Mouse (Mus musculus) E14TG2a.4 (cell line): Measurements from ENCODE around the gene Gsg1l2.
A peak's percentile ranks its signal among the peaks of the same experiment; 100 is the strongest.

Source experiments
- H3K27me3 ChIP-seq: 2 replicates; pipeline ENCODE4 v1.6.1; 2014; ENCODE audit warnings: low read length, control low read depth; ENCODE audit not compliant: insufficient read depth
- H3K36me3 ChIP-seq: 2 replicates; pipeline ENCODE4 v1.6.1; 2014; ENCODE audit warnings: low read length, control low read depth; ENCODE audit not compliant: insufficient read depth
- H3K4me1 ChIP-seq: replicated peaks from 2 replicates; pipeline ENCODE4 v1.6.1; 2014; ENCODE audit warnings: low read depth, low read length, control low read depth
- H3K4me3 ChIP-seq: replicated peaks from 2 replicates; pipeline ENCODE4 v1.5.1; 2014; ENCODE audit warnings: mild to moderate bottlenecking, low read length
- H3K9me3 ChIP-seq: 2 replicates; pipeline ENCODE4 v1.6.1; 2014; ENCODE audit warnings: low read length, control low read depth
- CTCF ChIP-seq: conservative IDR thresholded peaks from 2 replicates; pipeline ENCODE4 v1.5.1; 2014; ENCODE audit warnings: low read length
- NANOG ChIP-seq: IDR thresholded peaks from 2 replicates; pipeline ENCODE4 v1.6.1; 2014; ENCODE audit warnings: borderline replicate concordance, low read length, mixed read lengths
- POU5F1 ChIP-seq: IDR thresholded peaks from 2 replicates; pipeline ENCODE4 v1.6.1; 2014; ENCODE audit warnings: low read length, borderline replicate concordance

Gsg1l2 gene

DNA sequence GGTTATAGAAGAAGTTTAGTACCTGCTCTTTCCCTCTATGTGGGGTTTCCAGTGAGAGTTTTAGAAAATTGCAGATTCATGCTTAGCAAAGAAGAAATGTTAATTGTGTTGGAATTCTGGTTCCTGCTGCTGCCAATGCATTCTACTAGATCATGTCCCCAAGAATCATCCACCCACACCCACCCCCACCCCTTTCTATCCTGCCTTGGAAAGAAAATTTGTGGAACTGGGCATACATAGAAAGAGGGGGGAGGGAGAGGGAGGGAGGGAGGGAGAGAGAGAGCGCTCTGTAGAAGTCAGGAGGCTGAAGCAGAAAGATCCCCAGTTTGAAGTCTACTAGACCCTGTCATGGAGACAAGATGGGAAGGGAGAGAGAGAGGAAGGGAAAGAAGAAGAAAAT, 18.1 kb upstream of the Gsg1l2 start:
- TF ChIP-seq POU5F1 (no peak), CTCF (no peak), NANOG (no peak)
- Histone ChIP-seq H3K4me1 (no peaks in the 10 kb centered on the region), H3K4me3 (no peak overlapping the region), H3K36me3 (no peaks in the 10 kb centered on the region), H3K27me3 (no peaks in the 10 kb centered on the region; the same call in 1 of the 2 replicates), H3K9me3 (no peaks in the 10 kb centered on the region)

- TF ChIP-seq CTCF, result peak; percentile 36
- no peak for TF ChIP-seq NANOG
- no peaks in the 10 kb centered on the region for H3K4me1 ChIP-seq
- no peaks in the 10 kb centered on the region for H3K9me3 ChIP-seq
- no peak overlapping the region for H3K4me3 ChIP-seq
- no peaks in the 10 kb centered on the region; the same call in 1 of the 2 replicates for H3K27me3 ChIP-seq
- H3K36me3 ChIP-seq, result no peaks in the 10 kb centered on the region
These were observed 16.8 kb upstream of the Gsg1l2 start for GRCm38 (mm10) chr11:67757373-67758167.

GRCm38 (mm10) chr11:67771053-67771452, 3.4 kb upstream of the Gsg1l2 start, which contains the start of gene Glp2r:
TSS of gene Glp2r (minus strand) at chr11:67771153.
- no peaks in the 10 kb centered on the region for H3K9me3 ChIP-seq
- peaks cover 2% of the 10 kb centered on the region; the same call in 1 of the 2 replicates for H3K27me3 ChIP-seq
- H3K4me3 ChIP-seq, result peak within 1 kb of the TSS; percentile 59
- no peak for TF ChIP-seq NANOG
- no peak for TF ChIP-seq CTCF
- TF ChIP-seq POU5F1, result no peak
- no peaks in the 10 kb centered on the region for H3K36me3 ChIP-seq
- H3K4me1 ChIP-seq, result peaks cover 6% of the 10 kb centered on the region; the same call in 1 of the 2 replicates

DNA sequence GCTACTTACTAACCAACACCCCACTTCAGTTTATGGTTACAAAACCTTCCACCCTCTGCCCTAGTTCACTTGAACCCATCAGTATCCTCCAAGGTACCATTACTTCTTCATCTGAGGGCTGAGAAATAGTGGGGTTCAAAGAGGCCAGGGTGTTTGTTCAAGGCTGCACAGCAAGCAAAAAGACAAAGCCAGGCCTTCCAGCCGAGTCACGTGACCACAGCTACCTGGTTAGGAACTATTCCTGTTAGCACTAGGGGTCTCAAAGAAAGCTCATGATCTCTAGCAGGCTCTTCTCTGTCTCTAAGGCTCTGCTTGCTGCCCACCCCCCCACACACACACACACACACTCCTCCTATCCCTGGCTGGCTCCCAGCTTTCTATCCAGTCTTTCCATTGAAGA, 2.7 kb upstream of the Gsg1l2 start:
- peaks cover 6% of the 10 kb centered on the region; the same call in 1 of the 2 replicates for H3K4me1 ChIP-seq
- no peak for TF ChIP-seq NANOG
- TF ChIP-seq CTCF, result no peak

GRCm38 (mm10) chr11:67772577-67772976, 1.8 kb upstream of the Gsg1l2 start:
- H3K9me3 ChIP-seq, result no peaks in the 10 kb centered on the region
- TF ChIP-seq CTCF (peak; percentile 13; the same call in 1 of the 2 replicates), NANOG (no peak)
- no peak overlapping the region for H3K4me3 ChIP-seq
- peaks cover 6% of the 10 kb centered on the region; the same call in 1 of the 2 replicates for H3K4me1 ChIP-seq
- no peaks in the 10 kb centered on the region for H3K36me3 ChIP-seq
- peaks cover 2% of the 10 kb centered on the region; the same call in 1 of the 2 replicates for H3K27me3 ChIP-seq

More for the DNA sequence above, 2.7 kb upstream of the Gsg1l2 start:
- no peak overlapping the region for H3K4me3 ChIP-seq
- peaks cover 2% of the 10 kb centered on the region; the same call in 1 of the 2 replicates for H3K27me3 ChIP-seq
- no peaks in the 10 kb centered on the region for H3K9me3 ChIP-seq
- no peaks in the 10 kb centered on the region for H3K36me3 ChIP-seq

DNA sequence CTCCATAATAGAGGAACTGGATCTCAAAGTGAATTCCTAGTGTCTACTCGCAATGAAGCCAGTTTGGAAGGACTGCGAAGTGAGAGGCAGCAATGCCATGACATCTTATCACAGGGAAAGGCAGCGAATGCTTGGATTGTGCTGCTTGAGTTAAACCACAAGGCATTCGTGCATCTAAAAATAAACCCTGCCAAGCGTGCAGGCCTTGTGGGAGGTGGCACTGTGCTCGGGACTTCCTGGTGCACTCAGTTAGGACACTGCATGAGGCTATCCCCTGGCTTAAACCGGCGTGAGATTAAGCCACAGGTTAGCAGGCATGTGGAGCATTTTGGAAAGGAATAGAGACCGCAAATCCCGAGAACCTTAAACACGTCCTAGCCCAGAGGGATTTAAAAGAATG, 15.8 kb downstream of the Gsg1l2 start:
- Histone ChIP-seq H3K36me3 (no peaks in the 10 kb centered on the region), H3K4me3 (no peak overlapping the region), H3K4me1 (no peaks in the 10 kb centered on the region), H3K27me3 (no peaks in the 10 kb centered on the region; the same call in 1 of the 2 replicates), H3K9me3 (no peaks in the 10 kb centered on the region)
- no peak for TF ChIP-seq POU5F1
- no peak for TF ChIP-seq CTCF
- TF ChIP-seq NANOG, result no peak

- H3K27me3 ChIP-seq, result no peaks in the 10 kb centered on the region
- no peak within 1 kb of the TSS for H3K4me3 ChIP-seq
- no peaks in the 10 kb centered on the region for H3K36me3 ChIP-seq
- no peaks in the 10 kb centered on the region for H3K9me3 ChIP-seq
- no peak for TF ChIP-seq NANOG
- TF ChIP-seq CTCF, result no peak
- TF ChIP-seq POU5F1, result no peak
- no peaks in the 10 kb centered on the region; the same call in 1 of the 2 replicates for H3K4me1 ChIP-seq
These were observed 23.5 kb downstream of the Gsg1l2 start, which contains the start of gene Dhrs7c for GRCm38 (mm10) chr11:67797931-67798330. TSS of gene Dhrs7c (plus strand) at chr11:67798187.

GRCm38 (mm10) chr11:67800130-67800723, 25.8 kb downstream of the Gsg1l2 start:
- H3K4me3 ChIP-seq, result no peak overlapping the region

More at GRCm38 (mm10) chr11:67800130-67800723, 25.8 kb downstream of the Gsg1l2 start:
- Histone ChIP-seq H3K27me3 (no peaks in the 10 kb centered on the region), H3K4me1 (no peaks in the 10 kb centered on the region; the same call in 1 of the 2 replicates), H3K36me3 (no peaks in the 10 kb centered on the region), H3K9me3 (no peaks in the 10 kb centered on the region)
- no peak for TF ChIP-seq CTCF
- TF ChIP-seq POU5F1, result no peak
- TF ChIP-seq NANOG, result no peak
